Mouse (Mus musculus): ENCODE measurements around the gene Gm36210.
"Not testable (repeated sequence)": the region's sequence is repeated elsewhere in the genome, so short reads cannot be mapped to it uniquely, and the experiment has no call there.

Gm36210 gene

DNA sequence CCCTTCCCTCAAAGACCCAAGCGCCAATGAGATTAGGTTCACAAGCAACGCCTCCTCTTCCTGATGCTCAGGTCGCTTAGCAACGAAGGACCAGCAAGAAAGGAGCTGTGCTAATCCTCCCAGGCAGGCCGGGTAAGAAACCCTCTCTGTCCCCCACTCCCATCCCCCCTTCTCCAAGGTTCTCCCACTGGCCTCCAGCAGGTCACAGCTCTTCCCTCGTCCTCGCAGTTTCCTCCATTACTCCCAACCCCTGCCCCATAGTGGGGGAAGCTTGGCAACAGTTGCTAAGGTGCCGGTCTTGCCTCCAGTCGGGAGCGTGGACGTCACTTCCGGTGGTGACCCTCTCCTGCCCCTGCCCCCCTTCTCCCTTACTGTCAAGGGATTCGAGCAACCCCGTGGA, 16.2 kb upstream of the Gm36210 start:
- peak; percentile 77 to 78 for DNase-seq

DNA sequence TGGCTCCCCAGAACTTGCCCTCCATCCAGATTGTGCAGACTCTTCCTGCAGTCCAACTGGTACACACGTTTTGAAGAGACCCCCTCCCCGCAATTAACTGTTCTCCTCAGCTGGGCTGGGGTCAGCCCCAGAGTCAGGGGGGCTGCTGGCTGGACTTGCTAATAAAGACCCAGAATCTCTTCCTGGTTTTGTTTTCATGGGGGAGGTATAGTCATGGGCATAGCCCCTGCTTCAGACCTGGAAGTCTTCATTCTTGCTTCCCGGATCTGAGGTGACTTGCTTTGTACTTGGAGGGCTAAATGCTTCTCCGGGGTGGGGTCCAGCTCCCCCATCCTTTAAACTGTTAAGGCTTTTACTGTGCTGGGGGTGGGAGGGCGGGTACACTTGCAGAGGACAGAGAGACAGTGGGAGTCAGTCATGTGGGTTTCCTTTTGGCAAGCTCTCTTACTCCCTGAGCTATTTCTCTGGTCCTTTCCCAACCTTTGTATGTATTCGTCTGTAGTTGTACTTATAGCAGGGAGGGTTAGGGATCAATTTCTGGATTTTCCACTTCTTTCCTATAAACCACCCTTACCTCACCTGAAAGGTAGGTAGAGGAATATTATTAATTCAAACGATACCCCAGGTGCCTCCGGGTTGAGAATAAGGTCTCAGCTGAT, 15.6 kb upstream of the Gm36210 start, which contains the start of gene Nat14:
Nat14 (plus strand) TSS at position 205 of the 659 bp plus-strand sequence.
- DNase-seq: no peak

DNA sequence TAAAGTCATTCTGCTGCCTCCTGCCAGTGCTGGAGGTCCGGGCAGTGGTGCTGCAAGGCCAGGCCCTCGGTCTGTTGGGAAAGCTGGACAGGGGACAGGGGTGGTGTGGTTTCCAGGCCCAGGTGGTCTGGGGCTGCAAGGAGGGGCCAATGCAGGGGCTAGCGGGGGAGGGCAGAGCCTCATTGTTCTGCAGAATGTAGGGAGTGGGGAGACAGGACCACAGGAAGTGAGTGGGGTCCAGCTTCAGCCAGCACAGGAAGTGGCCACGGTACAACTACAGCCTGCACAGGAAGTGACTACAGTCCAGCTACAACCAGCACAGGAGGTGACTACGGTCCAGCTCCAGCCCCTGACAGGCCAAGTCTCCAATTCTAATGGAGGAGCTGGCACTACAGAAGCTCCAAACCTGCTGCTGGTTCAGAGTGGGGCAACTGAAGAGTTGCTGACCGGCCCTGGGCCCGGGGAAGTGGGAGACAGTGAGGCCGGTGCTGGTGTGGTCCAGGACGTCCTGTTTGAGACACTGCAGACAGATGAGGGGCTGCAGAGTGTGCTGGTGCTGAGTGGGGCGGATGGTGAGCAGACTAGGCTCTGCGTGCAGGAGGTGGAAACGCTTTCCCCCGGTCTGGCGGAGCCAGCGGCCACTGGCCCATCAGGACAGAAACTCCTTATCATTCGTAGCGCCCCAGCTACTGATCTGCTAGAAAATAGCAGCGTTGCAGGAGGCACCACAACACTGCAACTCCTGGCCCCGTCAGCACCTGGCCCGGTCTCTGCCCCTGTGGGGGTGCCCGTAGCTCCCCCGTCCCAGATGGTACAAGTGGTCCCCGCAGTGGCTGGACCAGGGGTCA, 14.9 kb upstream of the Gm36210 start:
- DNase-seq: peak in 1 of 2 experiments; percentile 16

DNA sequence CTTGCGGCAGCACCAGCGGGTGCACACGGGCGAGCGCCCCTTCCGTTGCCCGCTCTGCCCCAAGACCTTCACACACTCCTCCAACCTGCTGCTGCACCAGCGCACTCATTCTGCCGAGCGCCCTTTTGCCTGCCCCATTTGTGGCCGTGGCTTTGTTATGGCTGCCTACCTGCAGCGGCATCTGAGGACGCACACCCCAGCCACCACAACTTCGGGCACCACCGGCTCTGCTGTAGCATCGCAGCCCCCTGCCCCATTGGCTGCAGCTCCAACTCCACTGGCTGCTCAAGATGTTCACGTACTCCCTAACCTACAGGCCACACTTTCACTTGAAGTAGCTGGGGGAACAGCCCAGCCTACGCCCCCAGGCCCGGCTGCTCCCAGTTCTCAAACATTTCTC, 14.2 kb upstream of the Gm36210 start:
- no peak for DNase-seq

DNA sequence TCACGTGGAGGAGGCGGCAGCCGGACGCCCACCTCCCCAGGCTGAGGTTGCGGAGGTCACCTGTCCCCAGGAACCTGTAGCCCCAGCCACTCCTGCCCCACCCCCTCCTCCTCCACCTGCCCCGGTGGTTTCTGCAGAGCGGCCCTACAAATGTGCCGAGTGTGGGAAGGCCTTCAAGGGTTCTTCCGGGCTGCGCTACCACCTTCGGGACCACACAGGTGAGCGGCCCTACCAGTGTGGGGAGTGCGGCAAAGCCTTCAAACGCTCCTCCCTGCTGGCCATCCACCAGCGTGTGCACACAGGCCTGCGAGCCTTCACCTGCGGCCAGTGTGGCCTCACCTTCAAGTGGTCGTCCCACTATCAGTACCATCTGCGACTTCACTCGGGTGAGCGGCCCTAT, 13.7 kb upstream of the Gm36210 start:
- DNase-seq: peak in 1 of 2 experiments; percentile 9

DNA sequence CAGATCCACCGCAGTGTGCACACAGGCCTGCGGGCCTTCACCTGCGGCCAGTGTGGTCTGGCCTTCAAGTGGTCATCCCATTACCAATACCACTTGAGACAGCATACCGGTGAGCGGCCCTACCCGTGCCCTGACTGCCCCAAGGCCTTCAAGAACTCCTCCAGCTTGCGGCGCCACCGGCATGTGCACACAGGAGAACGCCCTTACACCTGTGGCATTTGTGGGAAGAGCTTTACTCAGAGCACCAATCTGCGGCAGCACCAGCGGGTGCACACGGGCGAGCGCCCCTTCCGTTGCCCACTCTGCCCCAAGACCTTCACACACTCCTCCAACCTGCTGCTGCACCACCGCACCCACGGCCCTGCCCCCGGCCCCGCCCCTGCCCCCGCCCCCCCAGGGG, 12.8 kb upstream of the Gm36210 start:
- no peak for DNase-seq

DNA sequence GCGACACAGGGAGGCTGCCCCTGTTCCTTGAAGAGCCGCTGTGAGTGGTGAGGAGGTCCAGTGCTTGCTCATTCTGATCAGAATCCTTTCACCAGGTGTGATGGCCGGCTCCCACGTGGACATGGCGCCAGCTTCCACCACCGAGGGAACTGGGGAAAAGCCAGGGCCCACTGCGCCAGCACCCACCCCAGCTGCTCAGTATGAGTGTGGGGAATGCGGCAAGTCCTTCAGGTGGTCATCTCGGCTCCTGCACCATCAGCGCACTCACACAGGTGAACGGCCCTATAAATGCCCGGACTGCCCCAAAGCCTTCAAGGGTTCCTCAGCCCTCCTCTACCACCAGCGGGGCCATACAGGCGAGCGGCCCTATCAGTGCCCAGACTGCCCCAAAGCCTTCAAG, 12.4 kb upstream of the Gm36210 start:
- no peak for DNase-seq

DNA sequence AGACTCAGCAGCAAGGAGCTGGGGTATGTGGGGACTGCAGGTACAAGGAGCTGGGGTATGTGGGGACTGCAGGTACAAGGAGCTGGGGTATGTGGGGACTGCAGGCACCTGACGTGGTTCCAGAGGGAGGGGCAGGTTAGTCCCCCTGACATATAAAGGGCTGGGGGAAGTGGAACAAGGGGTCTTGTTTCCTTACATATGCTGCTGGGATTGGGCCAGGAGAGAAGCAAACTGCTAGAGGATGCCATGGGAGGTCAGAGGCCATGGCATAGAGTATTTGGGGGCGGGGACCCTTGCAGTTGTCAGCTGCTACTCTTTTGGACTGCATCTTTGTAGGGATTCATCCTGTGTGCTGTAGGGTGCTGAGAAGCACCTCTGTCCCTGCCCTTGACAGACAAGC, 11.2 kb upstream of the Gm36210 start:
- no peak for DNase-seq

DNA sequence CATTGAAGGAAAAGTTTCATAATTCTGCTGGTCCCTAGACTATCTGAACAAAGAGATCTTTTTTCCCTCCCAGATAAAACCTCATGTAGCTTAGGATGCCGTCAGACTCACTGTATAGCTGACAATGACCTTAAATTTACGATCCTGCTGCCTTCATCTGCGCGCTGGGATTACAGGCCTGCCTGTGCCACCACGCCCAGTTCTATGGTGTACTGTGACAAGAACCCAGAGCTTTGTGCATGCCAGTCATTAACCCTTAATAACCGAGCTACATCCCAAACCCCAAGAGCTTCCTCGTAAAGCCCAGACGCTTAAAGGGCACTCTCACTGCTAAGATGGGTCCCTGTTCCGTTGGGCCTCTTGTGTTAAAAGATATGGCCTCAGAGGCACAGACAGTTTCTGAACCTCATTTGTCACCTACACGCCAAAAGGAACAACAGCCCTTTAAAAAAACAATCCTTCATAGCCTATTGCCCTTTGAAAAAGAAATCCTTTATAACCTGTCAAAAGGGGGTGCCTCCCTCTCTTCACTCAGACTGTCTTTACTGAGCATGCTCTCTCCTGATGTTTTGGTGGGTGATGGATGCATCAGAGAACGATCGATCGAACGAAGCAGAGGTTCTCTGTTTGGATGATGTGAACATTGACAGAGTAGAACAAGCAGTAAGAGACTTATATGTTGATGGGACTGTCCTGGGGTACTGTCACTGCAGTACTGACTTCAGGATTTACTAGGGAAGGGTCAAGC, 9.5 kb upstream of the Gm36210 start:
- DNase-seq: peak; percentile 40 to 58

DNA sequence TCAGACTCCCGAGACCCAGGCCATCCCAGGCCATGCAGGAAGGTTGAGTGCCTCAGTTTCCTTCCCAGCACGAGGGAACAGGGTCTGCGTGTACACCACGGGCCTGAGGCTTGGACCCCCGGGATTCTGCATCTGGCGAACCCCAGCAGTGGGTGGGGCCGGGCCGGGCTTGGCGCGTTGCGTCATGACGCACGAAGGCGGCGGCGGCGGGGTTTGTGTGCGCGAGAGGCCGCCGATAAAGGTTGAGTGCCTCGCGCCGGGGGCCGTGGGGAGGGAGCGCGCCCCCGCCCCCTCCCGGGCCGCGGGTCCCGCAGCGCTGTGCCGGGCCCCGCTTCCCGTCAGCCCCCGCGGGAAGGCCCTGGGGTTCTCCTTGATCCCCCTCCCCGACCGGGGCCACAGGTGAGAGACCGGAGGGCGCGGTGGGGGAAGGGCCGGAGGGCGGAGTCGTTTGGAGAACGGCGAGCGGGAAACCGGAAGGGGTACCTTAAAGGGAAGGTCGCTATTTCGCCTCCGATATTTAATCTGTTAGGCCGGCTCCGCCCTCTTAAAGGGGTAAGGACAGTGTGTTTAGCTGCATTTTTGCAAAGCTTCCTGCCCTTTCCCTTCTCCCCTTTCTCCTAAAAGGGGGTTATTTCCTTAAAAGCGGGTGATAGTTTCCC, 8.8 kb upstream of the Gm36210 start, which contains the start of gene Zfp628:
Zfp628 (plus strand) TSS at position 211 of the 659 bp plus-strand sequence.
- DNase-seq: peak; percentile 95

DNA sequence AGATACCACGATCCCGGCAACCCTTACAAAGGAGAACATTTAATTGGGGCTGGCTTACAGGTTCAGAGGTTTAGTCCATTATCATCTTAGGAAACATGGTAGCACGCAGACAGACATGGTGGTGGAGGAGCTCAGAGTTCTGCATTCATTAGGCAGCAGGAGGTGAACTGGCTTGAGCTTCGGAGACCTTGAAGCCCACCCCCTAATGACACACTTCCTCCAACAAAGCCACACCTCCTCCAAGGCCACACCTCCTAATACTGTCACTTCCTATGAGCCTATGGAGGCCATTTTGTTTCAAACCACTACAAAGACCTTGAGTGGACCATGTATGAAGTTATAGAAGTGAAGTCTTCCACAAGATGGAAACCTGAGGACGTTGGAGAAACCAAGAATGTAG, 5.9 kb upstream of the Gm36210 start:
- DNase-seq: no peak

DNA sequence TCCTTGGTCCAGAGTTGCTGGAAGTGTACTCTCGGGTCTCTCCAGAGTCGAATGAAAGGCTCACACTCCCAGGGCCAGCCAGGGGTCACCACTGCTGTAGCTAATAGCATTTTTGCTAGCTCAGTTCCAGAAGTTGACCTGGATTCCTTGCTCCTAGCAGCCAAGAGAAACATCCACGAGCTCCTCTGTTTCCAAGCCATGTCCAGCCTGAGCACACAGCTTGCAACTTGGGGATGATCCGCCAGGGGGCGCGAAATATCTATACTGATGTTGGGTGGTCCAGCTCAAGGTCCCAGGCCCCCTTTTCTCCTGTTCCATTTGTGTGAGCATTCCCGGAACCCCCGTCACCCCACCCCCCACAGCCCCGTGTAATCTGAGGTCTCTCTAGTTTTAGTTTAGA, 5.2 kb upstream of the Gm36210 start:
- peak; percentile 55 to 61 for DNase-seq

DNA sequence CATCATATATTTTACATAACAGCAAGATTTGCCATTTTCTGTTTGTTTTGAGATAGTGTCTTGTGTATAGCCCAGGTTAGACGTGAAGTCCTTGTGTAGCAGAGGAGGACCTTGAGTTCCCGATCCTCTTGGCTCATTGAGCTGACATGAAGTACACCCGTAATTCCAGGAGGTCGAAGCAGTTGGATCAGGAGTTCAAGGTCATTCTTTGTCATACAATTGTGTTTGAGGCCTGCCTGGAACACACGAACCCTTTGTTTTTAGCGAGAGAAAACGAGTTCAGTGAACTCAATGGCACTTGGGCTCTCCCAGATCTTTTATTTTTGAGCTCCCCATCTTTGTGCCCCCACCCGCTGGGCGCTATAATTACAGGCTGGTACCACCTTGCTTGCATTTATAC, 3.9 kb downstream of the Gm36210 start:
- no peak for DNase-seq

DNA sequence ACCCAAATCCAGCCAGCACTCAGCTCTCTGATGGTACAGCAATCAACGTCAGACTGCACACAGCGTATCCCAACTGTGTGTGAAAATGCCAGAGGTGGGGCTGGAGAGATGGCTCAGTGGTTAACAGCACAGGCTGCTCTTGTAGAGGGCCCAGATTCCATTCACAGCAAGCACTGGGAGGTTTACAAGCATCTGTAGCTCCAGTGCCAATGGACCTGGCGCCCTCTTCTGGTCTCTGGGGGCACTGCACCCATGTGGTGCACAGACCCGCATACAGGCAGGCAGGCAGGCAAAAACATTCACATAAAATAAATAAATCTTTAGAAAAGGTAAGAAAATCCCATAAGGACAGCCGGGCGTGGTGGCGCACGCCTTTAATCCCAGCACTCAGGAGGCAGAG, 5.1 kb downstream of the Gm36210 start:
- DNase-seq: peak in 1 of 2 experiments; percentile 22

DNA sequence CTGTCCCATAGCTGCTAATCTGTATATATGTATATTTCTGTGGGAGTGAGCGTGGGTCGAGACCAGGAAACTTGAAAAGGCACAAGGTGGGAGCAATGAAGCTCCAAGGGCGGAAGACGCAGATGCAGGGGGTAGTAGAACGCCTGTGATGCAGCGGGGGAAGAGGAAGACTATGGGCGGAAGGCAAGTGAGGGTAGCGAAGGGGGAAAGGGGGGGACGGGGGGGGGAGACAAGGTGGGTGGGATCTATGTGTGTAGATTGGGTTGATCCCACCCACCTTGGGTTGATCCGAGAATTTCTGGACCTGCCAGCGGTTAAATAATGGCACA, 5.8 kb downstream of the Gm36210 start:
- no peak for DNase-seq

DNA sequence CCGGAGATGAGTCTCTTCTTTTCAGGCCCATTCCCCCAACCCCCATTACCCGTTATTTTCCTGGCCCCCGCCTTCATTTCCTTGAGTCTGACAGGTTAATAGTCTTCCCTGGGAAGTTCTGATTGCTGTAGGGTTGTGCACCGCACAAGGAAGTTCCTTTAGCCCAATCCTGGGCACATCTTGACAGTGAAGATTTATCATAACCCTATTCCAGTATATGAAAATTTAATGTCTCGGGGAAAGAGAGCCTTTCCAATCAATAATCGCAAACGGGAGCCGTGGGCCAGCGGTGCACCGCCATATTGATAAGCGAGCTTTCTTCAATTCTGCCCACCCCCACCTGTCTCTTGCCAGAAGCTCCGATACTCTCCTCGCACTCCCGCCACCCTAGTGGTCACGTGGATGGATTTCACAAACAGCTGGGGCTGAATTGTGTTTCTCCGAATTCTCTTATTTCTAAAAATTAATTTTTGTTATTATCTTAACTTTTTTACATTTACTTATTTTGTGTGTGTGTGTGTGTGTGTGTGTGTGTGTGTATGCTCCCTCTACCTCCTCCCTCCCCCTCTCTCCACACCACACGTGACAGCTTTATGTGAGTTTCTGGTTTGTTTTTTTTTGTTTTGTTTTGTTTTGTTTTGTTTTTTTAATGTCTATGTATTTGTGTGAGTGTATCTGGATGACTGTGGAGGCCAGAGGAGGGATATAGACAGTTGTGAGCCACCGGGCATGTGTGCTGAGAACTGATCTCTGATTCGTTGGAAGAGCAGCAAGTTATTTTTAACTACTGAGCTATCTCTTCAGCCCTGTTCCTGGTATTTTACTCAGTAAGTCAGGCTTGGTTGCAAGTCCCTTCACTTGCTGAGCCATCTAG, 6.4 kb downstream of the Gm36210 start:
- DNase-seq: peak in 1 of 2 experiments; percentile 16

DNA sequence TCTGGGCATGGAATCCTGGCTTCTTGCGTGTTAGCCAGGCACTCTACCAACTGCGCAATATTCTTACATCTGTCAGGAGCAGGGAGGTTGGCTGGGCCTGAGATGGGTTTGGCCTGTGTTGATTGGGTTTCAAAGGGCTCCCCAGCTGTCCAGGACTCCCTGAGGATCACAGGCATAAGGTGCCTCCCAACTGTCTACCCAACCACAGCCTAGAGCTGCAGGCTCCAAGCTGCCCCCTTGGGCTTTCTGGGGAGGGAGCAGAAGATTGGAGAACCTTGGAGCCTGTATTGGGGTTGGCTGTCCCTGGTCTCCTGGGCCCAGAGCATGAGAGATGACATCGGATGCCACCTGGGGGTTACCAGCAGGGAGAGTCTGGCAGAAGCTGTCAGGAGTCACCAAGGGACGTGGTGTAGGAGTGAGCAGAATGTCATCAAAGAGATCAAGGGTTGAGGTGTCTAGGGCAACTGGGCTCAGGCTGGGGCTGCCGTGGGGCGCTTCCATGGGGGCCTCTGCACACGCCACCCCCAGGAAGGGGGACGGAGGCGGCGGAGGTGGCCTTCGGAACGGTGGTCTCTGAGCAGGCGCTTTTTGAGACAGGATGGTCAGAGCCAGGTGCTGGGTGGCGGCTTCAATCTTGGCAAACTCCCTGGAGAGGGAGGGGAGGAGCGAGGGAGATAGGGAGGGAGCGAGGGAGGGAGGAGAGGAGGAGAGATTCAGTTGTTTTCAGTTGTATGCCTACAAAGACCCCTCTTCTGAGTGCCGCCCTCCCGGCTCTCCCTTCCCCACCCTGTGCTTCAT, 7.3 kb downstream of the Gm36210 start:
- peak in 1 of 2 experiments; percentile 32 for DNase-seq

DNA sequence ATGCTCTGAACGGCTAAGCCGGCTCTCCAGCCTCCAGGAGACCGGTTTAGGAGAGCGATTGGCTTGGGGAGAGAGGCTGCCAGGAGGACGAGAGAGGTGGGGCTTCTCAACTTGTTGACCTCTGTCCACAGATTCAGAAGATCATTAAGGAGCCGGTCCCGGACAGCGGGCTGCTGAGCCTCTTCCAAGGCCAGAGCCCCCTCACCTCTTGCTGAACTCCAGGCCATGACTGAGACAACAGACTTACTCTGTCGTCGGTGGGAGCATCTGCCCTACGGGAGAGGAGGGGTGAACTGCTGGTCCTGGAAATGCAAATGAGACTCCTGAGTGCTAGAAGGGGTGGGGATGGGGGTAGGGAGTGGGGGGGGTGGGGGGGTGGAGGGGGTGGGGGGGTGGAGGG, 11.1 kb downstream of the Gm36210 start:
- no peak for DNase-seq

DNA sequence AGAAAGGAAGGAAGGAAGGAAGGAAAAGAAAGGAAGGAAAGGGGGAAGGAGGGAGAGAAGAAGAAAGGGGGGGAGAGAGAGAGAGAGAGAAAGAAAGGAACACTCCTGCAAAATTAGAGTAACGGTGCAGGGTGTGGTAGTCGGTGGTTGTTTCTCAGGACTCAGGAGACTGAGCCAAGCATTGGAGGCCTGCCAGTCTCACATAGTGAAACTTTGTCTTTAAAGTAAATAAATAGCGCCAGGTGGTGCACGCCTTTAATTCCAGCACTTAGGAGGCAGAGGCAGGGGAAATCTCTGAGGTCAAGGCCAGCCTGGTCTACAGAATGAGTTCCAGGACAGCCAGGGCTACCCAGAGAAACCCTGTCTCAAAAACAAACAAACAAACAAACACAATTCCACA, 19.6 kb downstream of the Gm36210 start:
- no peak for DNase-seq

DNA sequence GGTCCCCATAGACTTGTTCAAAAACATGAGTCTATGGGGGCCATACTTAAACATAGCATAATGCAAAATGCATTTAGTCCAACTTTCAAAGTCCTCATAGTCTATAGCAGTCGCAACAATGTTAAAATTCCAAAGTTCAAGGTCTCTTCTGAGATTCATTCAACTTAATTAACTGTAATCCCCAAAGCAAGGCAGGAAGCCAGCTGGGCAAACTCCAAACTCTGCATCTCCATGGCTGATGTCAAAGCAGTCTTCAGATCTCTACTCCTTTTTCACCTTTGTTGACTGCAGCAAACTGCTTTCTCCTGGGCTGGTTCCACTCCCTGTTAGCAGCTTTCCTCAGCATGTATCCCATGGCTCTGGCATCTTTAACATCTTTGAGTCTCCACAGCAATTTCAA, 27.3 kb downstream of the Gm36210 start:
- not testable (repeated sequence) for DNase-seq

DNA sequence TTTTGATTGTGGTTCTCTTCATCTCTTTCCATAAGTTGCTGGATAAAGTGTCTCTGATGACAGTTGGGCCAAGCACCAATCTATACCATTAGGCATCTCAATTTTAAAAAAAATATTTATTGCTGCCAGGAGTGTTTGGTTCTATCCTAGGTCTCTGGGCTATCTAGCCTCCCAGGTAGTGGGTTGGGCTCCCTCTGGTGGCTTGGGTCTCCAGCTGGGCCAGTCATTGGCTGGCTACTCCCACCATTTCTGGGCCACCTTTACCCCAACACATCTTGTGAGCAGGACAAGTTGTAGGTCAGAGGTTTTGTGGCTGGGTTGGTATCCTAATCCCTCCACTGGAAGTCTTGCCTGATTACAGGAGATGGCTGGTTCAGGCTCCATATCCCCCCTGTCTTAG, 28.1 kb downstream of the Gm36210 start:
- no peak for DNase-seq

Measured in cerebellum, postnatal 36 days (tissue).